Mouse (Mus musculus) ovary, postnatal 14 days (tissue): Measurements from ENCODE around the gene Slc24a1.
"Not testable (repeated sequence)": the region's sequence is repeated elsewhere in the genome, so short reads cannot be mapped to it uniquely, and the experiment has no call there.

ENCODE experiments used
- DNase-seq: peaks from one replicate; pipeline ENCODE4 v3.0.0; 2022; ENCODE audit warnings: low spot score

The Slc24a1 gene

GRCm38 (mm10) chr9:64951161-64951657, at the start of gene Slc24a1:
Gene Slc24a1, minus strand, starts transcription at chr9:64951607.
- DNase-seq: no peak

GRCm38 (mm10) chr9:64995464-64995863, 44.1 kb upstream of the Slc24a1 start:
- not testable (repeated sequence) for DNase-seq

GRCm38 (mm10) chr9:64990291-64990690, 38.9 kb upstream of the Slc24a1 start:
- DNase-seq: no peak

GRCm38 (mm10) chr9:64988443-64988842, 37.0 kb upstream of the Slc24a1 start:
- no peak for DNase-seq

- no peak for DNase-seq
Measured at GRCm38 (mm10) chr9:64987651-64988050, 36.2 kb upstream of the Slc24a1 start.

GRCm38 (mm10) chr9:64985807-64986206, 34.4 kb upstream of the Slc24a1 start:
- DNase-seq: no peak

GRCm38 (mm10) chr9:64985037-64985794, 33.8 kb upstream of the Slc24a1 start:
- DNase-seq: no peak

GRCm38 (mm10) chr9:64981904-64982303, 30.5 kb upstream of the Slc24a1 start:
- no peak for DNase-seq

- DNase-seq: no peak
Measured at GRCm38 (mm10) chr9:64980548-64980947, 29.1 kb upstream of the Slc24a1 start.

- no peak for DNase-seq
Measured at GRCm38 (mm10) chr9:64960978-64961320, 9.5 kb upstream of the Slc24a1 start.

- DNase-seq: peak; percentile 98
Measured at GRCm38 (mm10) chr9:64960117-64960977, 8.9 kb upstream of the Slc24a1 start, which contains the start of gene Ints14. Gene Ints14, plus strand, starts transcription at chr9:64960905.

GRCm38 (mm10) chr9:64957276-64957675, 5.9 kb upstream of the Slc24a1 start:
- no peak for DNase-seq

GRCm38 (mm10) chr9:64956337-64956736, 4.9 kb upstream of the Slc24a1 start:
- no peak for DNase-seq

- DNase-seq: no peak
Measured at GRCm38 (mm10) chr9:64953190-64953589, 1.8 kb upstream of the Slc24a1 start.

- DNase-seq: no peak
Measured at GRCm38 (mm10) chr9:64952055-64952454, 648 bp upstream of the Slc24a1 start.

GRCm38 (mm10) chr9:64947483-64948095, 3.8 kb downstream of the Slc24a1 start:
- no peak for DNase-seq

- no peak for DNase-seq
Measured at GRCm38 (mm10) chr9:64943997-64944396, 7.4 kb downstream of the Slc24a1 start.

GRCm38 (mm10) chr9:64941650-64942049, 9.8 kb downstream of the Slc24a1 start:
- DNase-seq: no peak

GRCm38 (mm10) chr9:64940731-64941346, 10.6 kb downstream of the Slc24a1 start:
- DNase-seq: no peak

GRCm38 (mm10) chr9:64939790-64940189, 11.6 kb downstream of the Slc24a1 start:
- DNase-seq: no peak

- no peak for DNase-seq
Measured at GRCm38 (mm10) chr9:64939281-64939680, 12.1 kb downstream of the Slc24a1 start.

GRCm38 (mm10) chr9:64938535-64938934, 12.9 kb downstream of the Slc24a1 start:
- DNase-seq: no peak
